Mouse (Mus musculus): ENCODE measurements around the gene Kcnk5.

- TF ChIP-seq JUN (IDR thresholded peaks at IDR 0.05; ENCODE audit: insufficient read depth, low read depth, low read length) (no peak), POLR2A (IDR thresholded peaks at IDR 0.05; ENCODE audit: low read depth, low read length) (no peak), ZNF384 (IDR thresholded peaks at IDR 0.05; ENCODE audit: low read depth, low read length) (no peak), E2F4 (IDR thresholded peaks at IDR 0.05; ENCODE audit: insufficient replicate concordance, low read depth, low read length) (no peak), NRF1 (IDR thresholded peaks at IDR 0.05; ENCODE audit: low read depth, low read length) (no peak), CTCF (conservative IDR thresholded peaks at IDR 0.05 in 1 of 2, IDR thresholded peaks at IDR 0.05 in 1 of 2; ENCODE audit: low read depth in 2 of 2, low read length in 2 of 2) (no peak), MYC (IDR thresholded peaks at IDR 0.05; ENCODE audit: low read depth, low read length) (no peak)
Measured at GRCm38 (mm10) chr14:20168478-20168877, 13.1 kb downstream of the Kcnk5 start.

All from CH12.LX (cell line).